Mouse (Mus musculus): Measurements from ENCODE around the gene Il1rl1. TPM values are rescaled to one million over a fixed set of nuclear protein-coding genes. Genes with fewer than 3 reads are reported as not detected.

Il1rl1 gene
- polyA plus RNA-seq, 1 experiment from 2014 or later: not detected

- H3K4me3 ChIP-seq: no peak overlapping the region
Measured at GRCm38 (mm10) chr1:40414276-40414675, 15.1 kb upstream of the Il1rl1 start.

GRCm38 (mm10) chr1:40414863-40415656 lies 14.3 kb upstream of the Il1rl1 start:
- Histone ChIP-seq H3K27me3 (no peaks in the 10 kb centered on the region), H3K9me3 (no peaks in the 10 kb centered on the region), H3K27ac (replicated peaks) (no peak overlapping the region), H3K4me2 (replicated peaks) (no peak overlapping the region), H3K4me3 (no peak overlapping the region), H3K36me3 (no peaks in the 10 kb centered on the region), H3K9ac (replicated peaks) (no peak overlapping the region), H3K4me1 (no peaks in the 10 kb centered on the region)
- 66% methylated on average over 7 of the region's 7 CpGs for WGBS
- no peak for ATAC-seq (ENCODE audit: low FRiP score, low read depth)

More at GRCm38 (mm10) chr1:40414276-40414675, 15.1 kb upstream of the Il1rl1 start:
- H3K27ac ChIP-seq (replicated peaks): no peak overlapping the region
- H3K36me3 ChIP-seq: no peaks in the 10 kb centered on the region
- no peak for ATAC-seq (ENCODE audit: low FRiP score, low read depth)
- no peaks in the 10 kb centered on the region for H3K9me3 ChIP-seq
- H3K9ac ChIP-seq (replicated peaks): no peak overlapping the region
- no peaks in the 10 kb centered on the region for H3K27me3 ChIP-seq
- no peak overlapping the region for H3K4me2 ChIP-seq (replicated peaks)
- WGBS: 86% methylated on average over 7 of the region's 7 CpGs
- no peaks in the 10 kb centered on the region for H3K4me1 ChIP-seq

GRCm38 (mm10) chr1:40417034-40417433 lies 12.3 kb upstream of the Il1rl1 start:
- no peak for ATAC-seq (ENCODE audit: low FRiP score, low read depth)
- H3K27me3 ChIP-seq: no peaks in the 10 kb centered on the region
- H3K4me1 ChIP-seq: no peaks in the 10 kb centered on the region
- H3K27ac ChIP-seq (replicated peaks): no peak overlapping the region
- H3K9me3 ChIP-seq: no peaks in the 10 kb centered on the region
- no peaks in the 10 kb centered on the region for H3K36me3 ChIP-seq
- H3K4me2 ChIP-seq (replicated peaks): no peak overlapping the region
- H3K9ac ChIP-seq (replicated peaks): no peak overlapping the region
- 91% methylated on average over 2 of the region's 2 CpGs for WGBS
- H3K4me3 ChIP-seq: no peak overlapping the region

- WGBS: 82% methylated on average over 5 of the region's 5 CpGs
- no peak for ATAC-seq (ENCODE audit: low FRiP score, low read depth)
- Histone ChIP-seq H3K9me3 (no peaks in the 10 kb centered on the region), H3K36me3 (no peaks in the 10 kb centered on the region), H3K27ac (replicated peaks) (no peak overlapping the region), H3K4me2 (replicated peaks) (no peak overlapping the region), H3K9ac (replicated peaks) (no peak overlapping the region), H3K4me1 (no peaks in the 10 kb centered on the region), H3K27me3 (no peaks in the 10 kb centered on the region), H3K4me3 (no peak overlapping the region)
Measured at GRCm38 (mm10) chr1:40418512-40418911, 10.9 kb upstream of the Il1rl1 start.

GRCm38 (mm10) chr1:40423892-40424291 lies 5.5 kb upstream of the Il1rl1 start:
- Histone ChIP-seq H3K9ac (replicated peaks) (no peak overlapping the region), H3K4me3 (no peak overlapping the region), H3K36me3 (no peaks in the 10 kb centered on the region), H3K4me1 (no peaks in the 10 kb centered on the region), H3K4me2 (replicated peaks) (no peak overlapping the region), H3K27me3 (no peaks in the 10 kb centered on the region), H3K9me3 (no peaks in the 10 kb centered on the region), H3K27ac (replicated peaks) (no peak overlapping the region)
- no peak for ATAC-seq (ENCODE audit: low FRiP score, low read depth)
- WGBS: 87% methylated on average over 6 of the region's 6 CpGs

- H3K36me3 ChIP-seq: no peaks in the 10 kb centered on the region
- H3K9ac ChIP-seq (replicated peaks): no peak overlapping the region
- no peak overlapping the region for H3K27ac ChIP-seq (replicated peaks)
- H3K4me2 ChIP-seq (replicated peaks): no peak overlapping the region
- H3K4me3 ChIP-seq: no peak overlapping the region
- H3K4me1 ChIP-seq: no peaks in the 10 kb centered on the region
- no peak for ATAC-seq (ENCODE audit: low FRiP score, low read depth)
- H3K9me3 ChIP-seq: no peaks in the 10 kb centered on the region
- 95% methylated on average over 9 of the region's 9 CpGs for WGBS
- H3K27me3 ChIP-seq: no peaks in the 10 kb centered on the region
Measured at GRCm38 (mm10) chr1:40427270-40427669, 2.1 kb upstream of the Il1rl1 start.

- H3K27me3 ChIP-seq: no peaks in the 10 kb centered on the region
- H3K9ac ChIP-seq (replicated peaks): no peak overlapping the region
- H3K4me2 ChIP-seq (replicated peaks): no peak overlapping the region
- WGBS: 85% methylated on average over 1 of the region's 1 CpGs
- H3K4me3 ChIP-seq: no peak overlapping the region
- no peaks in the 10 kb centered on the region for H3K9me3 ChIP-seq
- no peak for ATAC-seq (ENCODE audit: low FRiP score, low read depth)
- no peaks in the 10 kb centered on the region for H3K36me3 ChIP-seq
- H3K4me1 ChIP-seq: no peaks in the 10 kb centered on the region
- no peak overlapping the region for H3K27ac ChIP-seq (replicated peaks)
Measured at GRCm38 (mm10) chr1:40427901-40428300, 1.5 kb upstream of the Il1rl1 start.

- no peaks in the 10 kb centered on the region for H3K9me3 ChIP-seq
- no peaks in the 10 kb centered on the region for H3K36me3 ChIP-seq
- H3K4me2 ChIP-seq (replicated peaks): no peak overlapping the region
- WGBS: 82% methylated on average over 4 of the region's 4 CpGs
- H3K4me1 ChIP-seq: no peaks in the 10 kb centered on the region
- H3K27me3 ChIP-seq: no peaks in the 10 kb centered on the region
- H3K4me3 ChIP-seq: no peak overlapping the region
- H3K27ac ChIP-seq (replicated peaks): no peak overlapping the region
- no peak overlapping the region for H3K9ac ChIP-seq (replicated peaks)
- no peak for ATAC-seq (ENCODE audit: low FRiP score, low read depth)
Measured at GRCm38 (mm10) chr1:40430143-40430834, 919 bp downstream of the Il1rl1 start.

- Histone ChIP-seq H3K4me3 (no peak overlapping the region), H3K9ac (replicated peaks) (no peak overlapping the region), H3K4me1 (no peaks in the 10 kb centered on the region), H3K27me3 (no peaks in the 10 kb centered on the region), H3K36me3 (no peaks in the 10 kb centered on the region), H3K9me3 (no peaks in the 10 kb centered on the region), H3K4me2 (replicated peaks) (no peak overlapping the region), H3K27ac (replicated peaks) (no peak overlapping the region)
- ATAC-seq (ENCODE audit: low FRiP score, low read depth): no peak
- WGBS: 88% methylated on average over 2 of the region's 2 CpGs
Measured at GRCm38 (mm10) chr1:40432169-40432568, 2.8 kb downstream of the Il1rl1 start.

GRCm38 (mm10) chr1:40435936-40436335 lies 6.6 kb downstream of the Il1rl1 start:
- 80% methylated on average over 3 of the region's 3 CpGs for WGBS
- ATAC-seq (ENCODE audit: low FRiP score, low read depth): no peak
- Histone ChIP-seq H3K4me1 (no peaks in the 10 kb centered on the region), H3K4me2 (replicated peaks) (no peak overlapping the region), H3K4me3 (no peak overlapping the region), H3K9me3 (no peaks in the 10 kb centered on the region), H3K9ac (replicated peaks) (no peak overlapping the region), H3K36me3 (no peaks in the 10 kb centered on the region), H3K27me3 (no peaks in the 10 kb centered on the region), H3K27ac (replicated peaks) (no peak overlapping the region)

- ATAC-seq (ENCODE audit: low FRiP score, low read depth): no peak
- H3K4me1 ChIP-seq: no peaks in the 10 kb centered on the region
- no peaks in the 10 kb centered on the region for H3K9me3 ChIP-seq
- no peak overlapping the region for H3K4me2 ChIP-seq (replicated peaks)
- H3K36me3 ChIP-seq: no peaks in the 10 kb centered on the region
- no peak overlapping the region for H3K4me3 ChIP-seq
- H3K9ac ChIP-seq (replicated peaks): no peak overlapping the region
- H3K27ac ChIP-seq (replicated peaks): no peak overlapping the region
- H3K27me3 ChIP-seq: no peaks in the 10 kb centered on the region
- WGBS: 98% methylated on average over 2 of the region's 2 CpGs
Measured at GRCm38 (mm10) chr1:40437340-40437739, 8.0 kb downstream of the Il1rl1 start.

GRCm38 (mm10) chr1:40439504-40439903 lies 10.1 kb downstream of the Il1rl1 start:
- Histone ChIP-seq H3K9me3 (no peaks in the 10 kb centered on the region), H3K27ac (replicated peaks) (no peak overlapping the region), H3K27me3 (no peaks in the 10 kb centered on the region), H3K4me3 (no peak overlapping the region), H3K4me2 (replicated peaks) (no peak overlapping the region), H3K4me1 (no peaks in the 10 kb centered on the region), H3K36me3 (no peaks in the 10 kb centered on the region), H3K9ac (replicated peaks) (no peak overlapping the region)
- WGBS: 76% methylated on average over 8 of the region's 8 CpGs
- ATAC-seq (ENCODE audit: low FRiP score, low read depth): no peak

Data from midbrain, embryonic 12.5 days (tissue).